Mouse (Mus musculus) erythroblast, embryonic 14.5 days (primary cell): ENCODE results near the gene Ppme1.

Source experiments
- GATA1 ChIP-seq: IDR thresholded peaks from 2 replicates; pipeline ENCODE4 v1.6.1; 2012; ENCODE audit warnings: low read length, inconsistent platforms, mixed read lengths
- TAL1 ChIP-seq: IDR thresholded peaks from 3 replicates; pipeline ENCODE4 v1.6.1; 2012; ENCODE audit warnings: low read length, inconsistent platforms, mixed read lengths

GRCm38 (mm10) chr7:100309216-100309615, 62.9 kb downstream of the Ppme1 start:
- TF ChIP-seq GATA1 = no peak
- TF ChIP-seq TAL1 = no peak
